Mouse (Mus musculus) Patski (cell line): ENCODE measurements around the gene Dhx32. TPM values are rescaled to one million over a fixed set of nuclear protein-coding genes. Genes with fewer than 3 reads are reported as not detected.

Experiments used
- ATAC-seq: fragments of 100-300 bp; one replicate; pipeline ENCODE4 v1.8.0; 2021
- CTCF ChIA-PET: fragments of 350-600 bp; sonication (Branson Sonifier 250); formaldehyde crosslinking; loops from one replicate; lab custom pipeline; 2022; ENCODE audit warnings: inconsistent platforms; lab: Charles Lee
- POLR2A ChIA-PET: fragments of 350-600 bp; sonication (Branson Sonifier 250); formaldehyde crosslinking; loops from one replicate; lab custom pipeline; 2022; ENCODE audit warnings: antibody characterized with exemption, inconsistent platforms; lab: Charles Lee
- DNase-seq: peaks from one replicate; pipeline ENCODE4 v3.0.0-alpha.2; 2011; ENCODE audit warnings: low read depth, low spot score
- H3K27me3 ChIP-seq: fragments of 371-371 bp; one replicate; pipeline ENCODE4 v1.5.1; 2021
- CTCF ChIP-seq: fragments of 100-300 bp; IDR thresholded peaks from one replicate; pipeline ENCODE4 v1.5.1; 2021
- in situ Hi-C: fragments of 300-500 bp; cut with MboI; formaldehyde crosslinking; loops from 3 replicates; pipeline ENCODE4 v1.11.1; 2018; ENCODE audit warnings: low pct_unique_long_range_greater_than_20kb, mixed read lengths
- polyA plus RNA-seq: library from polyadenylated mRNA; unstranded; gene quantifications from one replicate; pipeline ENCODE4 v1.2.3, GENCODE M21; 2021

Gene Dhx32
- polyA plus RNA-seq, 1 experiment from 2014 or later = 45.6 TPM

DNA sequence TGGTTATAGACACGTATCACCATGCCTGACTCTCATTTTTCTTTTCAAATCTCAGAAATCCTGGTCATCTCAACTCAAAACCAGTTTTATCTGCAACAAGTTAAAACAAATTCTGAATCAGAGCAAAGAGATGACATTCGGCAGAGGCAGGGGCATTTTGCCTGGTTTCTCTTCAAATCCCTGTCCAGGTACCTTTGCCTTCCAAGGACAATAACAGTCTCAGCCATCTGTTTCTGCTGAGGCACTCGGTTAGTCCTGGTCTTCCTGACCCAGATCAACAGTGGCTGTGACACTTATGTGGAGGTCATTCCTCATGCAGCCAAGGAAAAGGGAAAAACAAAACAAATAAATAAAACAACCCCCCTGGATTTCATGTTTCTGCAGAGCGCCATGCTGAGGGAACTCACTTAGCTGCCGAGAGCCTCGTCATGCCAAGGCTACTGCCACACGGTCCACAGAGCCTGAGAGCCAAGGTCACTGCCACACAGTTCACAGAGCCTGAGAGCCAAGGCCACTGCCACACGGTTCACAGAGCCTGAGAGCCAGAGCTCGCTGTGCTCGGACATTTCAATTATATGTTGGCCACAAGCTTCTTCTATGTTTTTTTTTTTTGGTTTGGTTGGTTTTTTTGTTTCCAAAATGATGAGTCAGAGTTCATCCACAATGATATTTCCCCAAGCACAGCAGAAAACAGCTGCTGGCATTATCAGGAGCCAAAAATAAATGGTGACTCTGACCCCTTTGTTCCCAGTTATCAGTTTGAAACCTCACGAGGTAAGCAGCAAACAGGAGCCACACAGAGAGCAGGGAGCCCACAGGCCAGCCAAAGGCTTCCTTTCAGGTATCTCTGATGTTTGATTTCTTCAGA, 52.0 kb downstream of the Dhx32 start:
- POLR2A ChIA-PET = no interaction called here
- no peak for DNase-seq
- in situ Hi-C loops = no loop called here

GRCm38 (mm10) chr7:133729351-133729750, 53.2 kb downstream of the Dhx32 start:
- DNase-seq (no peak), ATAC-seq (no peak)
- POLR2A ChIA-PET = no interaction called here
- TF ChIP-seq CTCF = no peak
- CTCF ChIA-PET = interaction anchor here (0.7 to 1.4 kb wide), 2 partner anchors 13 to 15 kb away, joined by 3 read pairs; no protein-coding TSS in a partner anchor
- in situ Hi-C loops = no loop called here
- H3K27me3 ChIP-seq = no peaks in the 10 kb centered on the region

More for the DNA sequence above, 52.0 kb downstream of the Dhx32 start:
- CTCF ChIA-PET = interaction anchor here (0.7 kb wide), 1 partner anchor 14 kb away, joined by 3 read pairs; no protein-coding TSS in a partner anchor
- no peak for ATAC-seq
- TF ChIP-seq CTCF = no peak
- H3K27me3 ChIP-seq = no peaks in the 10 kb centered on the region

DNA sequence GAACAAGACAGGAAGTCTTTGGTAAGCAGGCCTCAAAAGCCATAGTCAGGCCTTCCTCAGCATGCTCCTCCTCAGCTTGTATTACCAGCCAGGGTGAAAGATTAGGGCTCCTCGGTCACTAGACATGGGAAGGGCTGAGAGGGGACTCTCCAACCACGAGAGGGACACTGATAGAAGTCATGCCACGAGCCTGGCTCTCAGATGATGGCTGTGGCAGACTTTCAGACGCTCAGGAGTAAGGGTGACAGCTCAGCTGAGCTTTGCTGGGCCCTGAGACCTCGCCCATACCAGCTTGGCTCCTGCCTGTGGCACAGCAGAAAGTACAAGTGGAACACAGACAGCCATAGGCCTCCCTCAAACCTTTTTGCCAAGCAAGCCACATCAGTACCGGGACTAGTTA, 55.5 kb downstream of the Dhx32 start:
- ChIA-PET POLR2A (interaction anchor here (0.7 kb wide), 1 partner anchor 12 kb away, joined by 3 read pairs; no protein-coding TSS in a partner anchor), CTCF (interaction anchor here (0.8 to 1.2 kb wide), 2 partner anchors 13 to 19 kb away, joined by 3 read pairs; no protein-coding TSS in a partner anchor)
- no peak for ATAC-seq
- in situ Hi-C loops = no loop called here
- no peak for TF ChIP-seq CTCF
- no peaks in the 10 kb centered on the region for H3K27me3 ChIP-seq
- no peak for DNase-seq

DNA sequence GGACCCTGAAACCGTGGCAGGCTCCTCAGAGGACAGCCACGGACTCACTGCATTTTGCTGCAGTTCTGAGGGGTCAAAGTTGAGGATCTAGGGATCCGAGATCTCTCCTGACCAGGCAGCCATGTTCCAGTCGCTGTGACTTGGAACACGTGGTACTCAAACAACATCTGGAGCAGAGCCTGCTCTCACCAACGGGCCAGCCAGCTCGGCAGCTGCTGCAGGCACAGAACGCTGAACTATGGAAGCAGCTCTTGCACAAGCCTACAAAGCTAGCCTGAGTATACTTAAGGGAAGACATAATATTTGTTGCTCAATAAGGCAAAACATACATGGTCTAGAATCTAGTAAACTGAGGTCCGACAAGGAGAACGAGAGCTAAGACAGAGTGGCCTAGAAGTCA, 57.0 kb downstream of the Dhx32 start:
- DNase-seq = no peak
- no peaks in the 10 kb centered on the region for H3K27me3 ChIP-seq
- POLR2A ChIA-PET = no interaction called here
- CTCF ChIA-PET = interaction anchor here (1.0 to 1.3 kb wide), 3 partner anchors 11 to 38 kb away, joined by 3 to 4 read pairs (median 3); no protein-coding TSS in a partner anchor
- no peak for TF ChIP-seq CTCF
- in situ Hi-C loops = no loop called here
- no peak for ATAC-seq

DNA sequence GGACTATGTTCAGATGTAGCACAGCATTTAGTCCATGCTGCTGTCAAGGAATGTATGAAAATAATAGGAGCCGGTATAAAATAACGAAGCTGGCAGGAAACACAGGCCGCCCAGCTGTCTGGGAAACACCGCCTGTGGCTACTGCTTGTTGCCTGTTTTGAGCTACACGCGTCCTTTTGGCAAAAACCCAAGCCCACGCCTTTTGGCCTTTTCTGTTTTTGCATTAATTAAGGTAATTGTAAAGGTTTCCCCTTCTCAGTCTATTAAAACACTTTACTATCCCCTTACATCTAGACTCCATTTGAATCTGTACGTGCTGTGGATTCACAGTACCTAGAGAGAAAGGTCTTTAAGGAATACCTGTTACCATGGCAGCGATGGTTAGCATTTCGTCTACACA, 57.7 kb downstream of the Dhx32 start:
- in situ Hi-C loops = no loop called here
- no peak for TF ChIP-seq CTCF
- DNase-seq (no peak), ATAC-seq (no peak)
- ChIA-PET POLR2A (no interaction called here), CTCF (interaction anchor here (1.3 kb wide), 1 partner anchor 10 kb away, joined by 4 read pairs; no protein-coding TSS in a partner anchor)
- no peaks in the 10 kb centered on the region for H3K27me3 ChIP-seq

- in situ Hi-C loops = no loop called here
- DNase-seq = no peak
- no peak for TF ChIP-seq CTCF
- ChIA-PET CTCF (no interaction called here), POLR2A (no interaction called here)
- H3K27me3 ChIP-seq = no peaks in the 10 kb centered on the region
- no peak for ATAC-seq
Observed at GRCm38 (mm10) chr7:133720616-133721015, 61.9 kb downstream of the Dhx32 start.

GRCm38 (mm10) chr7:133718580-133718979, 63.9 kb downstream of the Dhx32 start:
- in situ Hi-C loops = no loop called here
- ChIA-PET CTCF (no interaction called here), POLR2A (no interaction called here)

GRCm38 (mm10) chr7:133715387-133715786, 67.1 kb downstream of the Dhx32 start:
- ChIA-PET POLR2A (interaction anchor here (1.2 kb wide), 1 partner anchor 11 kb away, joined by 3 read pairs; no protein-coding TSS in a partner anchor), CTCF (interaction anchor here (1.2 kb wide), 1 partner anchor 18 kb away, joined by 3 read pairs; no protein-coding TSS in a partner anchor)
- H3K27me3 ChIP-seq = no peaks in the 10 kb centered on the region
- in situ Hi-C loops = no loop called here
- ATAC-seq = no peak
- TF ChIP-seq CTCF = no peak
- no peak for DNase-seq

More at GRCm38 (mm10) chr7:133718580-133718979, 63.9 kb downstream of the Dhx32 start:
- ATAC-seq = no peak
- DNase-seq = no peak
- no peak for TF ChIP-seq CTCF
- H3K27me3 ChIP-seq = no peaks in the 10 kb centered on the region

- in situ Hi-C loops = no loop called here
- ATAC-seq (no peak), DNase-seq (no peak)
- ChIA-PET POLR2A (no interaction called here), CTCF (interaction anchor here (1.0 to 1.7 kb wide), 4 partner anchors 9 to 23 kb away, joined by 3 to 8 read pairs (median 3); no protein-coding TSS in a partner anchor)
- no peaks in the 10 kb centered on the region for H3K27me3 ChIP-seq
- no peak for TF ChIP-seq CTCF
Observed at GRCm38 (mm10) chr7:133707301-133707700, 75.2 kb downstream of the Dhx32 start.

GRCm38 (mm10) chr7:133703906-133704305, 78.6 kb downstream of the Dhx32 start:
- in situ Hi-C loops = no loop called here
- no peak for TF ChIP-seq CTCF
- CTCF ChIA-PET = no interaction called here
- no peaks in the 10 kb centered on the region for H3K27me3 ChIP-seq
- POLR2A ChIA-PET = no interaction called here
- no peak for DNase-seq
- no peak for ATAC-seq

- ATAC-seq (no peak), DNase-seq (no peak)
- in situ Hi-C loops = no loop called here
- TF ChIP-seq CTCF = no peak
- ChIA-PET POLR2A (no interaction called here), CTCF (no interaction called here)
- no peaks in the 10 kb centered on the region for H3K27me3 ChIP-seq
Observed at GRCm38 (mm10) chr7:133702333-133702732, 80.2 kb downstream of the Dhx32 start.
